Mouse (Mus musculus): ENCODE data around the gene Glt1d1.

Glt1d1 gene

DNA sequence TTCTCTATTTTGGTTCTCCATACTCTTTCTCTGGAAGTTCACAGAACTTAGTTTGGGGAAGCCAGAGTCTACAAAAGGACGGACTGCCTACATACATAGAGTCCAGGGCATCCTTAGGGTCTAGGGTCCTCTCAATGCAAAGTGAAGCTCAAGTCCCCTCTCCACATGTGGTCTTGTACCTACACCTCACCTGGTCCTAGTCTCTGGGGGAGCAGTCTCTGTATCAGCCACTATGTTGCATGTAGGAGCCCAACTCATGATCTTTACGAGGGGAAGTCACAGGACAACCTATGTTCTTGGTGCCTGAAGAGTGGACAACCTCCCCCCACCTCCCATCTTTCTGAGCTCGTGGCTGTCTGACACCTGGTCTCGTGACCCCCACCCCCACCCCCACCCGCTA is 391 bp upstream of the Glt1d1 start:
- no peak for ATAC-seq (ENCODE audit: low TSS enrichment)

DNA sequence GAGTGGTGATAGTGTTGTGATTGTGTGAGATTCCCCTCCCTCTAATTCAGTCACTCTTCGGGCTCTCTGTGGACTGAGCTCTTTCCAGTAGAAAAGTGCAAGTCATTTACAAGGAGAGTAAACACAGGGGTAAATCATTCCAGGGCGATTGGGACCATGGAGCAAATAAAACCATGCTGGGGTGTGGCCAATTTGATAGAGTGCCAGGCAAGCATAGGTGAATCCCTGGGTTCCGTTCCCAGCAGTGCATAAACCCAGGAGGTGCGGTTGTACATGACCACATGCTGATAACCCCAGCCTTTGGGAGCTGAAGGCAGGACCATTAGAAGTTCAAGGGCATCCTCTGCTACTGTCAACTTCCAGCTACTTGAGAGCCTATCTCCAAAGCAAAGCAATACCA is 1.1 kb downstream of the Glt1d1 start:
- no peak for ATAC-seq (ENCODE audit: low TSS enrichment)

- no peak for ATAC-seq (ENCODE audit: low TSS enrichment)
Observed at GRCm38 (mm10) chr5:127633666-127634065, 1.6 kb downstream of the Glt1d1 start.

DNA sequence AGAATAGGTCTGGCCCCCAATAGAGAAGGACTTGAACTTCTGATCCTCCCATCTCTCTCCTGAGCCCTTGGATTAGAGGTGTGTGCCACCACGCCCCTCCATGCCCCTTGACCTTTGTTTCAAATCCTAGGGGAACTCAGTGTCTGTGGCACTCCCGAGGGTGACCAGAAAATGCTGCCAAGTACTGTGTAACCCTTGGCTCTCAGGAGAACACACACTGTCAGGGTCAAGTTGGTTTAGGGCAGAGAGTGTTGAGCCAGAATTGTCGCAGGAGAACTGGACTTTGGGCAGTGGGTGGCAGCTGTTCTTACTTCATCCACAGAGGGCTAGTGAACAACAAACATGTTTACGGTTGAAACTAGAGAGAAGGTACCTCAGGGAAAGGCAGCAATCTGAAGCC is 5.6 kb downstream of the Glt1d1 start:
- ATAC-seq (ENCODE audit: low TSS enrichment) = no peak

GRCm38 (mm10) chr5:127638177-127638576 is 6.1 kb downstream of the Glt1d1 start:
- ATAC-seq (ENCODE audit: low TSS enrichment) = no peak

DNA sequence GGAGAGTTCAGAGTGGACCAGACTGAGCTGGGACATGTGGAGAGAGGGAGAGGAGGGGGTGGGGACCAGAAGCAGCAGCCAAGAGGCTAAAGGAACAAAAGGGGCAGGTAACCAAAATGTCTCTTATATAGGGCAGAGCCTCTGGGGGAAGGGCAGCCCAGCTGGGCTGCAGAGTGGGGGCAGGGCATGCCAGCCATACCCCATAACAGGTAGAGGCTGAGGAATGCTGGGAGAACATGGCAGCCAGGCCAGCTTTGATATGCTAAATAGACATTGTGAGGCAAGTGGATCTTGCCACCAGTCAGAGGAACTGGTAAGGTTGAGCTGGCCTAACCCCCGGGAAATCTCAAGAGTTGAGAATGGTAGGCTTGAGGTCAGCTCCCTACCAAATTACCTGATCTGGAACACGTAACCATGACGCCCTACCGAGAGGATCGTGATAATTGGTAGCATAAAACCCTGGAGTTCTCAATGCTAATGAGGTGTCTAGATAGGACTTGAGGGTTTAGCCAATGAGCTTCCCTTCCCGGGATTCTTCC is 7.1 kb downstream of the Glt1d1 start:
- no peak for ATAC-seq (ENCODE audit: low TSS enrichment)

DNA sequence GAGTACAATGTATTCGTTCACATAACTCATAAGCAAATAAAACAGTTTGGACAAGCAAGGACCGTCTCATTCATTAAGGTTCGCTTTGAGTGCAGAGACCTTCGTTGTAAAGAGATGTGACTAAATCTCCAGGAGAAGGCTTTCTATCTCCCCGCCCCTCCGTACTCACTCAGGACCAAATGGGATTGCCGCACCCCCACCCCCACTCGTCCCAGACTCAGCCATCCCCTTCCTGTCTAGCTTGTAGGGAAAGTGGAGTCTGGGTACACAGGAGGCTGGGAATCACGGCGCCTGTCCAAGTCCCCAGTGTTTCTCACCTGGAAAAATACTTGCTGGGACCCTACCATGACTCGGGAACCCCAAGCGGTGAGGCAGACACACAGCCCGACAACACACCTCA is 7.6 kb downstream of the Glt1d1 start:
- ATAC-seq (ENCODE audit: low TSS enrichment) = no peak

- ATAC-seq (ENCODE audit: low TSS enrichment) = no peak
Observed at GRCm38 (mm10) chr5:127640359-127640758, 8.3 kb downstream of the Glt1d1 start.

DNA sequence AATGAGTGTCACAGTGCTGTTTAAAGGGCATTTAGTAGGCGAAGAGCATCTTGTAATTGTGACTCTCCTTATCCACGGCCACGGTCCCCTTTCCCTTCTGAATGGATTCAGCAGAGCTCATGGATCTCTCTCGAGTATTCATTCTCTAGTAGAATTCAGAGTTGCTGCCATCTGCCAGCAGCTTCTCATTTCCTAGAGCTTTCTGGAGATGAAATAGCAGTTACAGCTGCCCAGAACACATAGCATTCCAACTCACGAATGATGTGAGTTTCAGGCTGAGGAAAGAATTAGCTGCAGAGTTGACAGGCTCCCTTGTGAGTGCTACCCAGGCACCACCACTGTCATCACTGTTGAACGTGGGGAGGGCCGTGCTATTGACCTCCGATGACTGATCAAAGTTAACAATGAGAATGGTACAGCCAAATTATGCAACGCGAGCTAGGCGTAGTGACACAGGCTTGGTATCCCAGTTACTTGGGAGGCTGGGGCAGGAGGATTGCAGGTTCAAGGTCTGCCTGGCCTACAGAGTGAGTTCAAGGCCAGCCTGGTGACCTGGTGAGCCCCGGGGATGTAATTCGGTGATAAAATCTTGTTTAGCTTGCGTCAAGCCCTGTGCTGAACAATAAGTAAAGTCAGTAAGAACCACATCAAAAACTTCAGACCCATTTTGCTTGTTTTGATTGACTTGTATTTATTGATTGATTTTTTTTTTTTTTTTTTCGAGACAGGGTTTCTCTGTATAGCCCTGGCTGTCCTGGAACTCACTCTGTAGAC is 9.3 kb downstream of the Glt1d1 start:
- peak; percentile 82 for ATAC-seq (ENCODE audit: low TSS enrichment)

- ATAC-seq (ENCODE audit: low TSS enrichment) = peak; percentile 47; the same call in 1 of the 2 replicates
Observed at GRCm38 (mm10) chr5:127648046-127648445, 16.0 kb downstream of the Glt1d1 start.

DNA sequence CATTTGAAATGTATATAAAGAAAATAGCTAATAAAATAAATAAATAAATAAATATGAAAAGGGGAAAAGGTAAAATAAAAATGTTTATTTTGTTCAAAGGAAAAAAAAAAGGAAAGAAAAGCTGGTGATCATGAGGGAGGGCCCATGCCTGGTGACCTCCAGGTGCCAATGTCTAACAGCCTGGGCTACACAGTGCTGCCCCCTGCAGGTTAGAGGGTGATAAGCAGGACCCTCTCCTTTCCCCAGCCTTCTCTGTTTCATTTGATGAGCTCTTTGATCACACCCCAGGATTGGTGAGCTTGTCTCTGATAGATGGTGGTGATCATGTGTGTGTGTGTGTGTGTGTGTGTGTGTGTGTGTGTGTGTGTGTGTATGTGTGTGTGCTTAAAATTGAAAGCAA is 17.0 kb downstream of the Glt1d1 start:
- no peak for ATAC-seq (ENCODE audit: low TSS enrichment)

- ATAC-seq (ENCODE audit: low TSS enrichment) = no peak
Observed at GRCm38 (mm10) chr5:127658257-127658656, 26.2 kb downstream of the Glt1d1 start.

GRCm38 (mm10) chr5:127659312-127659711 is 27.2 kb downstream of the Glt1d1 start:
- no peak for ATAC-seq (ENCODE audit: low TSS enrichment)

GRCm38 (mm10) chr5:127660267-127660666 is 28.2 kb downstream of the Glt1d1 start:
- no peak for ATAC-seq (ENCODE audit: low TSS enrichment)

- no peak for ATAC-seq (ENCODE audit: low TSS enrichment)
Observed at GRCm38 (mm10) chr5:127660979-127661378, 28.9 kb downstream of the Glt1d1 start.

GRCm38 (mm10) chr5:127673913-127674312 is 41.9 kb downstream of the Glt1d1 start:
- no peak for ATAC-seq (ENCODE audit: low TSS enrichment)

DNA sequence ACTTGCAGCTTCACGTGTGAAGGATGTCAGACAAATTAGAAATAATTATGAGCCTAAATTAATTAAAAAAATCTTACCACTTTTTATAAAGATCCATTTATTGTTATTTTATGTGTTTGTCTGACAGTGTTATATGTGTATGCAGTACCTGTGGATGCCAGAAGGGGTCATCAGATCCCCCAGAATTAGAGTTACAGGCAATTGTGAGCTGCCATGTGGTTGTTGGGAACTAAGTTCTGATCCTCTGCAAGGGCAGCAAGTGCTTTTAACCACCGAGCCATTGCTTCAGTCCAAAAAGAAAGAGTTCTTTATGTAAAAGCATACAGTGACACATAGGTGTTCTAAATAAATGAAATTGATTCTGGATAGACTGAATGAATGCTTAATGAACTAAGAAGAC is 45.5 kb downstream of the Glt1d1 start:
- ATAC-seq (ENCODE audit: low TSS enrichment) = no peak

- ATAC-seq (ENCODE audit: low TSS enrichment) = no peak
Observed at GRCm38 (mm10) chr5:127678501-127678900, 46.4 kb downstream of the Glt1d1 start.

DNA sequence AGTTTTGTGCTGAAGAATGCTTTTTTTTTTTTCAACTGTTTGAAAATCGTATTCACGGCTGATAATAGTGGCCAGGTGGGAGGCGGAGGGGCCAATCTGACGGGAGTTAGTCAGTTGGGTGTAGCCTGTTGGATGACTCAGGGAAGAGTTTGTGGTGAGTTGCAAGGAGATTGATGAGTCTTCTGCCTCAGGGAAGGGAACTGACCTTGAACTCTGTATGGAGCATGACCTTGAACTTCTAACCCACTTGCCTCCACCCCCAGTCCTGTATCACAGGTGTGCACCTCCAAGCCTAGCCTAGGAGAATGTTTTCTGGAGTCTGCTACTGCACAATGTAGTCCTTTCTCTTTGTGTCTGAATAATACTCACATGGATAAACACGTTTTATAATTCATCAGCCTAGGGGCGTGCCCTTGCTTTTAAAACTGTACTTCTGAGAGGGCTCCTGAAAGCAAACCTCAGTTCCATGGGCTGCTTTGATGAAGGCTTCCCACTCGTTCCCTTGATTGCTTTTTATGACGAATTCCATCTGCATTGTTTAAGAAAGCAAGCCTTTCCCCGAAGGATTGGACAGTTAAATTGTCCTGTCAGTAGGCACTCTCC is 56.6 kb downstream of the Glt1d1 start:
- no peak for ATAC-seq (ENCODE audit: low TSS enrichment)

DNA sequence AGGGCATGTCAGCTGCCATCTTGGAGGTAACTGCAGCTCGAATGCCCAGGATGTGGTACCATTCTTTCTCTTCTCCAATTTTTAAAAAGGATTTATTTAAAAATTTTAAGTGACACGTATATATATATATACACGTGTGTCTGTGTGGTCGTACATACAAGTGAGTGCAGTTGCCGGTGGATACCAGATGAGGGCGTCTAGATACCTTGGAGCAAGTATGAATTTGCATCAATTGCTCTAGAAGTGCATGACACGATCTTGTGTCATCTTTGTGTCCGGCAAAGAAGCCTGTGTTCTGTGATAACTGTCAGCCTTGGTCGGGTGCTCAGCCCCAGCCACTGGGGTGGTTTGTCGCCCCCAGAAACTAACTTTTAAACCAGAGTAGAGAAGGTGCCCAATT is 59.0 kb downstream of the Glt1d1 start:
- ATAC-seq (ENCODE audit: low TSS enrichment) = no peak

- ATAC-seq (ENCODE audit: low TSS enrichment) = no peak
Observed at GRCm38 (mm10) chr5:127691581-127691980, 59.5 kb downstream of the Glt1d1 start.

DNA sequence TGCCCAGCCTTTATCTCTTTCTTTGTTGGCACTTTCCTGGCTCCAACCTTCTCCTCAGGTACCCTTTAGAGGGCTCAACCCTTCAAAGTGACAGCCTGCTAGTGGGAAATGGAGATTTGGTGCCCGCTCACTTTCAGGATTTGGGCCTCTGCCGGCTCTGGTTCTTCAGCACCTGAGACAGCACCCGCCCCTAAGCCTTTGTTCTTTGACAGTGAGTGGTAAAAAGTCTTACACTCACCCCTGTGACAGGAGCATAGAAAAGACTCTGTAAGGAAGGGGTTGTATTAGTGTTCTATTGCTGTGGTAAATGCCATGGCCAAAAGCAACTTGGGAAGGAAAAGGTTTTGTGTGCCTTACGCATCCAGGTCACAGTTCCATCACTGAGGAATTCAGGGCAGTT is 63.8 kb downstream of the Glt1d1 start:
- ATAC-seq (ENCODE audit: low TSS enrichment) = no peak

- no peak for ATAC-seq (ENCODE audit: low TSS enrichment)
Observed at GRCm38 (mm10) chr5:127696602-127697001, 64.5 kb downstream of the Glt1d1 start.

Measured in frontal cortex, adult (tissue).